Mouse (Mus musculus): ENCODE measurements at regions not wholly inside any gene's neighbourhood (a gene's known extent, or its start where the extent isn't known, plus 50 kb on each side); places are given as distances from the start of the nearest gene placed in this dataset.
"Not testable (repeated sequence)": the region's sequence is repeated elsewhere in the genome, so short reads cannot be mapped to it uniquely, and the experiment has no call there.

DNA sequence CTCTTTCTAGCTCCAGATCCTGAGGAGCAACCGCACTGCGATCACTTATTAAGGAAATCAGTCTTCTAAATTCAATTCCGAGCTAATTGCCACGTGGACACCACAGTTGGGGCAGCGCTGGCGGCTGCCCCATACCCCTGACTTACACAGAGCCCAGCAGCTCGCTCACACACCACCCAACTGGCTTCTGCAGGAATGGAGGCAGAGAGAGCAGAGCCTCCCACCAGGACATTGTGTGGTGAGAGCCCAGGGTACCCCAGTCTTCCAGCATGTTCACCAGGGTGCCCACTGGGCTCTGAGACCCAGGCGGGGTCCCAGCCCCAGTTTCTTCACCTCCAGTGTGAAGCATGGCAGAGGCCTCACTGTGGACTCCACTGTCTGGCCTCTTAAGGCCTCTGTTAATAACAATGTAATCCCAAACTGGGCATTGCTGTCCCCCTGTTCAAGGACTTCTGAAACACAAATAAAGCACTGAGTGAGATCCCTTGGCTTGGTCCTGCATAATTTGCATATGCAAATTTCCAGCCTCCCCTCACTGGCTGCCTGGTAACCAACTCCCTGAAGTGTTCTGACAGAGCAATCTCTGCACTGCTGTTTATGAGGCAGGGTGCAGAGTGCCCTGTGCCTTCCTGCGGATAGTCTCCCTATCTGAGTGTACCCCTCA, 102.8 kb upstream of the A430005L14Rik start:
- Histone ChIP-seq H3K4me1 (ENCODE audit: control insufficient read depth, insufficient read depth) (no peaks in the 10 kb centered on the region), H3K27me3 (ENCODE audit: control insufficient read depth, insufficient read depth, low read length) (no peaks in the 10 kb centered on the region), H3K9ac (replicated peaks; ENCODE audit: low read depth, low read length) (no peak overlapping the region), H3K36me3 (replicated peaks; ENCODE audit: control insufficient read depth, insufficient read depth, low read length) (no peaks in the 10 kb centered on the region), H3K4me2 (ENCODE audit: low read depth, low read length) (no peak overlapping the region), H3K27ac (ENCODE audit: low read depth) (no peak overlapping the region), H3K4me3 (ENCODE audit: low read depth, low read length) (no peak overlapping the region), H3K9me3 (replicated peaks; ENCODE audit: control insufficient read depth, low read length) (no peaks in the 10 kb centered on the region)
- DNase-seq (ENCODE audit: low spot score) = no peak
- no peak for TF ChIP-seq CTCF (IDR thresholded peaks at IDR 0.05; ENCODE audit: low read depth)
- no peak for TF ChIP-seq EP300 (IDR thresholded peaks at IDR 0.05; ENCODE audit: low read depth)
- WGBS = 59% methylated on average over 9 of the region's 9 CpGs
- no peak for ATAC-seq (ENCODE audit: insufficient read depth, low read depth)

DNA sequence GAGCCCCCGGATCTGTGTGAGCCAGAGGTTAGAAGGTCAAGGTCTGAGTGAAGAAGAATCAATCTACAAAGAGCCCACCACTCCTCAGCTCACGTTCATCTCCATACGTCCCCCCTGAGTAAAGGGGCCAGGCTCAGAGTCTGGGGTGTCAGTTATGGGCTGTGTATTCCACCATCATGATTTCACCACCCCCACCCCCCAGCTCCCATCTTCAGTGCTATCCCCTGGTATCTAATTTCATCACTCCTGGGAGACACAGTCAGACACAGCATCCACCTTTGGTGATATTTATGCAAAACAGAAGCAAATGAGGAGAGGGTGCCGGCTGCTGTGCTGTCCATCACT, 102.3 kb upstream of the A430005L14Rik start:
- Histone ChIP-seq H3K9ac (replicated peaks; ENCODE audit: low read depth, low read length) (no peak overlapping the region), H3K4me2 (ENCODE audit: low read depth, low read length) (no peak overlapping the region), H3K27ac (ENCODE audit: low read depth) (no peak overlapping the region), H3K9me3 (replicated peaks; ENCODE audit: control insufficient read depth, low read length) (no peaks in the 10 kb centered on the region), H3K4me3 (ENCODE audit: low read depth, low read length) (no peak overlapping the region), H3K27me3 (ENCODE audit: control insufficient read depth, insufficient read depth, low read length) (no peaks in the 10 kb centered on the region), H3K4me1 (ENCODE audit: control insufficient read depth, insufficient read depth) (no peaks in the 10 kb centered on the region), H3K36me3 (replicated peaks; ENCODE audit: control insufficient read depth, insufficient read depth, low read length) (no peaks in the 10 kb centered on the region)
- ATAC-seq (ENCODE audit: insufficient read depth, low read depth) = no peak
- TF ChIP-seq EP300 (IDR thresholded peaks at IDR 0.05; ENCODE audit: low read depth) (no peak), CTCF (IDR thresholded peaks at IDR 0.05; ENCODE audit: low read depth) (no peak)
- DNase-seq (ENCODE audit: low spot score) = no peak
- WGBS = 57% methylated on average over 4 of the region's 4 CpGs

DNA sequence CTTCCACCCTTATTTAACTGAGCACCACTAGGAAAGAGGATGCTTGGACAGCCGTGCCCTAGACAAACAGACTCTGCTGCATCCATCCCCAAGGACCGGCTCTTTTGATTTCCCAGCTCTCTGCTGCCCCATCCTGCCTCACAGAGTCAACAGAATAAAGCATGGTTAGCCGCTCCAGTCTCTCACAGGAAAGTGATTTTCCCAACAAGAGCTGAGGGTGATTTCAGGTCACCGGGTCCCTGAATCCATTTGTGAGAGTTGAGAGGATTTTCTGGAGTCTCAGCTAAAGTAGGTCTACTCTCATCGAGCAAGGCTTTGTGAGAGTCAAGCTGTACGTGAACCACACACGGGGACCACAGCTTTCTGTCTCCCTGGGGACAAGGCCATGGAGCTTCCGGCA, 95.6 kb upstream of the A430005L14Rik start:
- H3K4me3 ChIP-seq (ENCODE audit: low read depth, low read length) = no peak overlapping the region
- no peak for ATAC-seq (ENCODE audit: insufficient read depth, low read depth)
- DNase-seq (ENCODE audit: low spot score) = no peak
- no peaks in the 10 kb centered on the region for H3K9me3 ChIP-seq (replicated peaks; ENCODE audit: control insufficient read depth, low read length)
- H3K27me3 ChIP-seq (ENCODE audit: control insufficient read depth, insufficient read depth, low read length) = no peaks in the 10 kb centered on the region
- 58% methylated on average over 8 of the region's 8 CpGs for WGBS
- no peaks in the 10 kb centered on the region for H3K4me1 ChIP-seq (ENCODE audit: control insufficient read depth, insufficient read depth)
- H3K9ac ChIP-seq (replicated peaks; ENCODE audit: low read depth, low read length) = no peak overlapping the region
- TF ChIP-seq CTCF (IDR thresholded peaks at IDR 0.05; ENCODE audit: low read depth) (no peak), EP300 (IDR thresholded peaks at IDR 0.05; ENCODE audit: low read depth) (no peak)
- no peak overlapping the region for H3K27ac ChIP-seq (ENCODE audit: low read depth)
- no peak overlapping the region for H3K4me2 ChIP-seq (ENCODE audit: low read depth, low read length)
- no peaks in the 10 kb centered on the region for H3K36me3 ChIP-seq (replicated peaks; ENCODE audit: control insufficient read depth, insufficient read depth, low read length)

DNA sequence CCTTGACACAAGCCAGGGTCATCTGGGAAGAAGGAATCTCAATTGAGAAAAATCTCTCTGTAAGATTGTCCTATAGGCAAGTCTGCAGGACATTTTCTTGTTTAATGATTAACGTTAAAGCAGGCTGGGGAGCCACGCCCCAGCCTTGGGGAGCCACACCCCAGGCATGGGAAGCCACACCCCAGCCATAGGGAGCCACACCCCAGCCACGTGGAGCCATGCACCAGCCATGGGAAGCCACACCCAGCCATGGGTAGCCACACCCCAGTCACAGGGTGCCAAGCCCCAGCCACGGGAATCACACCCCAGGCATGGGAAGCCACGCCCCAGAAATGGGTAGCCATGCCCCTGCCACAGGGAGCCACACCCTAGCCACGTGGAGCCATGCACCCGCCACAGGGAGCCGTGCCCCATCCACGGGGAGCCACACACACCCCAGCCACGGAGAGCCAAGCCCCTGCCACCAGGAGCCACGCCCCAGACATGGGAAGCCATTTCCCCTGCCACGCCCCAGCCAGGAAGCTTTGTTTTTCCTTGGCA, 94.8 kb upstream of the A430005L14Rik start:
- H3K27ac ChIP-seq (ENCODE audit: low read depth) = no peak overlapping the region
- no peaks in the 10 kb centered on the region for H3K4me1 ChIP-seq (ENCODE audit: control insufficient read depth, insufficient read depth)
- no peaks in the 10 kb centered on the region for H3K36me3 ChIP-seq (replicated peaks; ENCODE audit: control insufficient read depth, insufficient read depth, low read length)
- no peak for ATAC-seq (ENCODE audit: insufficient read depth, low read depth)
- H3K9ac ChIP-seq (replicated peaks; ENCODE audit: low read depth, low read length) = no peak overlapping the region
- no peaks in the 10 kb centered on the region for H3K9me3 ChIP-seq (replicated peaks; ENCODE audit: control insufficient read depth, low read length)
- no peak overlapping the region for H3K4me3 ChIP-seq (ENCODE audit: low read depth, low read length)
- 62% methylated on average over 11 of the region's 12 CpGs for WGBS
- no peak for TF ChIP-seq EP300 (IDR thresholded peaks at IDR 0.05; ENCODE audit: low read depth)
- no peak for TF ChIP-seq CTCF (IDR thresholded peaks at IDR 0.05; ENCODE audit: low read depth)
- H3K4me2 ChIP-seq (ENCODE audit: low read depth, low read length) = no peak overlapping the region
- no peak for DNase-seq (ENCODE audit: low spot score)
- no peaks in the 10 kb centered on the region for H3K27me3 ChIP-seq (ENCODE audit: control insufficient read depth, insufficient read depth, low read length)

DNA sequence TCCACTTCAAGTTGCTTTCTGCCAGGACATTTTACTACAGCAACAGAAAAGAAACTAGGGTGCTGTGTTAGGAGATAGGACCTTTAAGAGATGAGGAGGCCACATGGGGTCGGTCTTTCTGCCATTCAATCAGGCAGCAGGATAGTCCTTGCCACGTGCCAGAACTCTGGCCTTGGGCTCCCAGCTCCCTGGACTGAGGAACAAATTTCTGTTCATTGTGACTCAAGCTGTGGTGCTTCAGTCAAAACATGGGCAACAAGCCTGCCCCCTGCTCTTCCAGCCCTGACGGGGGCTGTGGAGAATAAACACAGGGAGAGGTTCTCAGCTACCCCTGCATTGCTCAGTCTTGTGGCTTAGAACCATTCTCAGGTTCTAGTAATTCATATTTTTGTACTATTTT, 84.7 kb upstream of the A430005L14Rik start:
- DNase-seq (ENCODE audit: low spot score) = no peak
- Histone ChIP-seq H3K27me3 (ENCODE audit: control insufficient read depth, insufficient read depth, low read length) (no peaks in the 10 kb centered on the region), H3K4me2 (ENCODE audit: low read depth, low read length) (no peak overlapping the region), H3K4me1 (ENCODE audit: control insufficient read depth, insufficient read depth) (no peaks in the 10 kb centered on the region), H3K27ac (ENCODE audit: low read depth) (no peak overlapping the region), H3K9ac (replicated peaks; ENCODE audit: low read depth, low read length) (no peak overlapping the region), H3K9me3 (replicated peaks; ENCODE audit: control insufficient read depth, low read length) (no peaks in the 10 kb centered on the region), H3K4me3 (ENCODE audit: low read depth, low read length) (no peak overlapping the region), H3K36me3 (replicated peaks; ENCODE audit: control insufficient read depth, insufficient read depth, low read length) (no peaks in the 10 kb centered on the region)
- ATAC-seq (ENCODE audit: insufficient read depth, low read depth) = no peak
- whole genome bisulfite sequencing = 53% methylated on average over 3 of the region's 3 CpGs
- TF ChIP-seq EP300 (IDR thresholded peaks at IDR 0.05; ENCODE audit: low read depth) (no peak), CTCF (IDR thresholded peaks at IDR 0.05; ENCODE audit: low read depth) (no peak)

DNA sequence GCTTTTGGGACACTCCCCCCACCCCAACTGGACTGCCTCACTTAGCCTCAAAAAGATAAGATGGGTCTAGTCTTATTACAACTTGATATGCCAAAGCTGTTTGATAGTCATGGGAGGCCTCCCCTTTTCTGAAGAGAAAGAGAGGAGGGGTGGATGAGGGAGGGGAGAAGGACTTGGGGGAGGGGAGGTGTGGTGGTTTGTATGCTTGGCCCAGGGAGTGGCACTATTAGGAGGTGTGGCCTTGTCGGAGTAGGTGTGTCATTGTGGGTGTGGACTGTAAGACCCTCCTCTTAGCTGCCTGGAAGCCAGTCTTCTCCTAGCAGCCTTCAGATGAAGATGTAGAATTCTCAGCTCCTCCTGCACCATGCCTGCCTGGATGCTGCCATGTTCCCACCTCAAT, 82.0 kb upstream of the A430005L14Rik start:
- not testable (repeated sequence) for H3K27me3 ChIP-seq (ENCODE audit: control insufficient read depth, insufficient read depth, low read length); H3K4me2 ChIP-seq (ENCODE audit: low read depth, low read length); H3K9me3 ChIP-seq (replicated peaks; ENCODE audit: control insufficient read depth, low read length); H3K27ac ChIP-seq (ENCODE audit: low read depth); ATAC-seq (ENCODE audit: insufficient read depth, low read depth); H3K4me1 ChIP-seq (ENCODE audit: control insufficient read depth, insufficient read depth); H3K4me3 ChIP-seq (ENCODE audit: low read depth, low read length); H3K9ac ChIP-seq (replicated peaks; ENCODE audit: low read depth, low read length); DNase-seq (ENCODE audit: low spot score); H3K36me3 ChIP-seq (replicated peaks; ENCODE audit: control insufficient read depth, insufficient read depth, low read length)
- 88% methylated on average over 1 of the region's 1 CpGs for WGBS
